Mouse (Mus musculus) naive thymus-derived CD4-positive, alpha-beta T cell, adult 5 months (primary cell): Measurements from ENCODE around the gene Rwdd2a. TPM values are rescaled to one million over a fixed set of nuclear protein-coding genes. Genes with fewer than 3 reads are reported as not detected.

Experiments used
- polyA plus RNA-seq: library from polyadenylated mRNA; unstranded; fragments of 100-300 nt; shearing (Covaris generic); gene quantifications from one replicate; pipeline ENCODE4 v1.2.1, GENCODE M21; 2017

Rwdd2a gene
- polyA plus RNA-seq, result 5.0 TPM

DNA sequence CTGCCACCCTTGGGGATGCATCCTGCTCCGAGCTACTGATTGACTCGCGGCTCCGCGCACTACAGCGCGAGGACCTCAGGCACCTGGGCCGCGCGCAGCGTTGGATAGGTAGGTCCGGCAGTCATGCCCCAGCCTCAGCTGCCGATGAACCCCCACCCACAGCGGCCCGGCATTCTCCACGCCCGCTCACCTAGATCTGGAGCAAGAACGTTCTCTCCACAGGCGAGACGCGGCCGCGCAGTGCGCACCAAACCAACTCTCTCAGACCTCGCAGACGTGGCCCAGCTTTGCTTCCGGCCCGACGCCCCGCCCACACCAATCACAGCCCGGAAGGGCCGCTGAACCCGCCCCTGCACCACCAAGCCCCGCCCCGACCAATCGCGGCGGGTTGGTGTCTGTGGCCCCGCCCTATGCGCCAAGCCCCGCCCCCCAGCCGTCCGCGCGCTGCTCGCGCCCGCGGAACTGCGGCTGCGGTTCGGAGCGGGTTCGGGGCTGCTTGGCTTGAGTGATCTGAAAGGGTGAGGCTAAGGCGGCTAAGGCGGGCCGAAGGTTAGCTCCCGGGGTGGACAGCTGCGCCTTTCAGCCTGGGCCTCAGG is at the start of gene Rwdd2a, which contains the start of gene Pgm3:
Gene Rwdd2a (plus strand): TSS at position 452 of the 596 bp plus-strand sequence.
Gene Pgm3 (minus strand): TSS at position 303 of the 596 bp plus-strand sequence.

Other genes with a start within 250 kb of the Rwdd2a start
- gene Ube2cbp, start 107.0 kb upstream of the Rwdd2a start, polyA plus RNA-seq, result 6.5 TPM
- 73.9 TPM for gene Dop1a, start 104.8 kb upstream of the Rwdd2a start, polyA plus RNA-seq
- gene Pgm3, start 149 bp upstream of the Rwdd2a start, polyA plus RNA-seq, result 18.4 TPM
- not detected for gene Me1, start 124.0 kb downstream of the Rwdd2a start, polyA plus RNA-seq
- 0.21 TPM for gene Prss35, start 171.7 kb downstream of the Rwdd2a start, polyA plus RNA-seq